Mouse (Mus musculus): ENCODE results near the gene Csf2rb2. TPM values are rescaled to one million over a fixed set of nuclear protein-coding genes. Genes with fewer than 3 reads are reported as not detected.

The Csf2rb2 gene
- total RNA-seq, 1 experiment: 0.09 TPM

- no peak for DNase-seq (ENCODE audit: low read depth, low spot score)
- Histone ChIP-seq H3K9me3 (ENCODE audit: control insufficient read depth, insufficient read depth, low read depth, low read length) (no peaks in the 10 kb centered on the region), H3K36me3 (ENCODE audit: control insufficient read depth, insufficient read depth, low read length, poor library complexity, severe bottlenecking) (no peaks in the 10 kb centered on the region), H3K27ac (ENCODE audit: insufficient read depth, low read depth, low read length, poor library complexity, severe bottlenecking) (no peak within 1 kb of the TSS), H3K9ac (ENCODE audit: insufficient read depth, low read depth, low read length, poor library complexity, severe bottlenecking) (no peak within 1 kb of the TSS), H3K4me3 (ENCODE audit: insufficient read depth in 1 of 2, low read depth in 1 of 2, low read length in 2 of 2, poor library complexity in 1 of 2, severe bottlenecking in 1 of 2) (no peak within 1 kb of the TSS), H3K4me1 (ENCODE audit: control insufficient read depth in 2 of 2, insufficient read depth in 2 of 2, low read length in 2 of 2, poor library complexity in 1 of 2) (no peaks in the 10 kb centered on the region)
- in situ Hi-C loops (cut with MboI; ENCODE audit: low sequenced_read_pairs in 2 of 2, unreplicated experiment in 2 of 2): no loop called here
- no peak for TF ChIP-seq ZC3H11A (IDR thresholded peaks at IDR 0.05; ENCODE audit: borderline replicate concordance, low read depth, low read length)
- TF ChIP-seq ZNF384 (IDR thresholded peaks at IDR 0.05; ENCODE audit: low read depth, low read length): no peak
- TF ChIP-seq CHD2 (IDR thresholded peaks at IDR 0.05; ENCODE audit: low read depth, low read length): no peak
- TF ChIP-seq HCFC1 (IDR thresholded peaks at IDR 0.05; ENCODE audit: borderline replicate concordance, insufficient read depth, low read length): no peak
Measured at GRCm38 (mm10) chr15:78244695-78245492, 60.6 kb downstream of the Csf2rb2 start, which contains the start of gene Ncf4. TSS of gene Ncf4 (plus strand) at chr15:78244801.

GRCm38 (mm10) chr15:78243774-78244173 lies 61.7 kb downstream of the Csf2rb2 start:
- no peak overlapping the region for H3K4me3 ChIP-seq (ENCODE audit: insufficient read depth in 1 of 2, low read depth in 1 of 2, low read length in 2 of 2, poor library complexity in 1 of 2, severe bottlenecking in 1 of 2)
- in situ Hi-C loops (cut with MboI; ENCODE audit: low sequenced_read_pairs in 2 of 2, unreplicated experiment in 2 of 2): no loop called here
- no peak overlapping the region for H3K9ac ChIP-seq (ENCODE audit: insufficient read depth, low read depth, low read length, poor library complexity, severe bottlenecking)
- H3K4me1 ChIP-seq (ENCODE audit: control insufficient read depth in 2 of 2, insufficient read depth in 2 of 2, low read length in 2 of 2, poor library complexity in 1 of 2): no peaks in the 10 kb centered on the region
- no peaks in the 10 kb centered on the region for H3K36me3 ChIP-seq (ENCODE audit: control insufficient read depth, insufficient read depth, low read length, poor library complexity, severe bottlenecking)
- H3K9me3 ChIP-seq (ENCODE audit: control insufficient read depth, insufficient read depth, low read depth, low read length): no peaks in the 10 kb centered on the region
- no peak overlapping the region for H3K27ac ChIP-seq (ENCODE audit: insufficient read depth, low read depth, low read length, poor library complexity, severe bottlenecking)
- DNase-seq (ENCODE audit: low read depth, low spot score): no peak
- TF ChIP-seq HCFC1 (IDR thresholded peaks at IDR 0.05; ENCODE audit: borderline replicate concordance, insufficient read depth, low read length) (no peak), MAFK (IDR thresholded peaks at IDR 0.05; ENCODE audit: insufficient read depth, low read depth, low read length) (no peak), ZNF384 (IDR thresholded peaks at IDR 0.05; ENCODE audit: low read depth, low read length) (no peak), CHD2 (IDR thresholded peaks at IDR 0.05; ENCODE audit: low read depth, low read length) (no peak), ZC3H11A (IDR thresholded peaks at IDR 0.05; ENCODE audit: borderline replicate concordance, low read depth, low read length) (no peak)

- TF ChIP-seq MAFK (IDR thresholded peaks at IDR 0.05; ENCODE audit: insufficient read depth, low read depth, low read length): no peak
- no peak for TF ChIP-seq ZC3H11A (IDR thresholded peaks at IDR 0.05; ENCODE audit: borderline replicate concordance, low read depth, low read length)
- no peak for TF ChIP-seq CHD2 (IDR thresholded peaks at IDR 0.05; ENCODE audit: low read depth, low read length)
- no peak for TF ChIP-seq HCFC1 (IDR thresholded peaks at IDR 0.05; ENCODE audit: borderline replicate concordance, insufficient read depth, low read length)
- TF ChIP-seq ZNF384 (IDR thresholded peaks at IDR 0.05; ENCODE audit: low read depth, low read length): no peak
- no peaks in the 10 kb centered on the region for H3K36me3 ChIP-seq (ENCODE audit: control insufficient read depth, insufficient read depth, low read length, poor library complexity, severe bottlenecking)
- H3K4me1 ChIP-seq (ENCODE audit: control insufficient read depth in 2 of 2, insufficient read depth in 2 of 2, low read length in 2 of 2, poor library complexity in 1 of 2): no peaks in the 10 kb centered on the region
- no peaks in the 10 kb centered on the region for H3K9me3 ChIP-seq (ENCODE audit: control insufficient read depth, insufficient read depth, low read depth, low read length)
- no peak overlapping the region for H3K9ac ChIP-seq (ENCODE audit: insufficient read depth, low read depth, low read length, poor library complexity, severe bottlenecking)
- H3K27ac ChIP-seq (ENCODE audit: insufficient read depth, low read depth, low read length, poor library complexity, severe bottlenecking): no peak overlapping the region
- H3K4me3 ChIP-seq (ENCODE audit: insufficient read depth in 1 of 2, low read depth in 1 of 2, low read length in 2 of 2, poor library complexity in 1 of 2, severe bottlenecking in 1 of 2): no peak overlapping the region
- in situ Hi-C loops (cut with MboI; ENCODE audit: low sequenced_read_pairs in 2 of 2, unreplicated experiment in 2 of 2): no loop called here
- no peak for DNase-seq (ENCODE audit: low read depth, low spot score)
Measured at GRCm38 (mm10) chr15:78243061-78243460, 62.5 kb downstream of the Csf2rb2 start.

- no peak for DNase-seq (ENCODE audit: low read depth, low spot score)
- H3K9me3 ChIP-seq (ENCODE audit: control insufficient read depth, insufficient read depth, low read depth, low read length): no peaks in the 10 kb centered on the region
- in situ Hi-C loops (cut with MboI; ENCODE audit: low sequenced_read_pairs in 2 of 2, unreplicated experiment in 2 of 2): no loop called here
- H3K9ac ChIP-seq (ENCODE audit: insufficient read depth, low read depth, low read length, poor library complexity, severe bottlenecking): no peak overlapping the region
- no peak overlapping the region for H3K27ac ChIP-seq (ENCODE audit: insufficient read depth, low read depth, low read length, poor library complexity, severe bottlenecking)
- no peaks in the 10 kb centered on the region for H3K36me3 ChIP-seq (ENCODE audit: control insufficient read depth, insufficient read depth, low read length, poor library complexity, severe bottlenecking)
- H3K4me3 ChIP-seq (ENCODE audit: insufficient read depth in 1 of 2, low read depth in 1 of 2, low read length in 2 of 2, poor library complexity in 1 of 2, severe bottlenecking in 1 of 2): no peak overlapping the region
- TF ChIP-seq CHD2 (IDR thresholded peaks at IDR 0.05; ENCODE audit: low read depth, low read length) (no peak), HCFC1 (IDR thresholded peaks at IDR 0.05; ENCODE audit: borderline replicate concordance, insufficient read depth, low read length) (no peak), ZNF384 (IDR thresholded peaks at IDR 0.05; ENCODE audit: low read depth, low read length) (no peak), ZC3H11A (IDR thresholded peaks at IDR 0.05; ENCODE audit: borderline replicate concordance, low read depth, low read length) (no peak), MAFK (IDR thresholded peaks at IDR 0.05; ENCODE audit: insufficient read depth, low read depth, low read length) (no peak)
- H3K4me1 ChIP-seq (ENCODE audit: control insufficient read depth in 2 of 2, insufficient read depth in 2 of 2, low read length in 2 of 2, poor library complexity in 1 of 2): no peaks in the 10 kb centered on the region
Measured at GRCm38 (mm10) chr15:78241335-78241734, 64.2 kb downstream of the Csf2rb2 start.
